Mouse (Mus musculus): ENCODE measurements around the gene Stk38.
"Not testable (repeated sequence)": the region's sequence is repeated elsewhere in the genome, so short reads cannot be mapped to it uniquely, and the experiment has no call there.

The Stk38 gene

DNA sequence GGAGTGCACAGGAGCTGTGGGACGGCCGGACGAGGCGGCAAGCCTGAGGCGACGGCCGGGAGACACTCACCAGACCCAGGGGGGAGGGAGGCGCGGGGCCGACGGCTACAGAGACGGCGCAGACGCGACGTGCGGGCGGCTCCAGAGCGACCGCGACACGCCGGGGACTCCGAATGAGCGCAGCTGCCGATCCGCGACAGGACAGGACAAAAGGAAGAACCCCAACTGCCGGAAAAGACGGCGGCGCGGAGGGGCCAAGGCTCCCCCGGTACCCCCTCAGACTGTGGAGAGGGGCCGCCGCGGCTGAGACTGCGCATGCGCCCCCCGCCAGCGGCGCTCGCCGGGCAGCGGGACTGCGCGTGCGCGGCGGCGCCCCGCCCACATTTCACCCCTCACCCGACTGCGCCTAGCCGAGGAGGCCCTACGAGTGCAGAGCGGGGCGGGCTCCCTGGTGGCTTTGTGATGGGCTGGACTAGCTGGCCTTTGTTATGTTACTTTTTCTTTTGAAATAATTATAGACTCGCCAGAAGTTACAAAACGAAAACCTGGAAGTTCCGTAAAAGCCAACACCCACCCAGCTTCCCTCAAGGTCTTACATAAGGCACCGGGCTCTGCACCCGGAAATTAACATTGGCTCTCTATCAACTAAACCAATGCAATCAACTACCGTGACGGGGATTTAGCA, at the start of gene Stk38:
TSS of gene Stk38 (minus strand) at position 355 of the 685 bp plus-strand sequence.
- DNase-seq (ENCODE audit: low read depth, low spot score): peak; percentile 57

DNA sequence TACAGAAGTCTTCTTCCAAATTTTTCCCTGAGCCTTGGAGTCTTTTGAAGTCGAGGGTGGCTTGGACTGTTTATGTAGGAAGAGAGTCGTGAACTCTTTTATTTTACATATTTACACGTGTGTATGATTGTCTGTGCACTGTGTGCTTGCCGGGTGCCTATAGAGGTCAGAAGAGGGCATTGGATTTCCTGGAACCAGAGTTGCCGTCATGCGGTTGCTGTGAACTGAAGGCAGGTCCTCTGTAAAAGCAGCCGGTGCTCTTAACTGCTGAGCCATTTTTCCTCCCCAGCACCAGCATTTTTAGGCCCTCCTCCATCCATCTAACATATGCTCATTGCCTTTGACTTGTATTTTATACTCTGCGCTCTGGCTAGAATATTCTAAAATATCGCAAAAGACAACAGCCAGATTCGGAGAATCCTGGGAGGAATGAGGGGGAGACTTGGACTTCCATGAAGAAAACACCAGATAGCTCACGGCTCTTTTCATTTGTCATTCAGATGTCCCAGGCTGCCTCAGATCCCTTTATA, 49.6 kb upstream of the Stk38 start:
- no peak for DNase-seq (ENCODE audit: low read depth, low spot score)

DNA sequence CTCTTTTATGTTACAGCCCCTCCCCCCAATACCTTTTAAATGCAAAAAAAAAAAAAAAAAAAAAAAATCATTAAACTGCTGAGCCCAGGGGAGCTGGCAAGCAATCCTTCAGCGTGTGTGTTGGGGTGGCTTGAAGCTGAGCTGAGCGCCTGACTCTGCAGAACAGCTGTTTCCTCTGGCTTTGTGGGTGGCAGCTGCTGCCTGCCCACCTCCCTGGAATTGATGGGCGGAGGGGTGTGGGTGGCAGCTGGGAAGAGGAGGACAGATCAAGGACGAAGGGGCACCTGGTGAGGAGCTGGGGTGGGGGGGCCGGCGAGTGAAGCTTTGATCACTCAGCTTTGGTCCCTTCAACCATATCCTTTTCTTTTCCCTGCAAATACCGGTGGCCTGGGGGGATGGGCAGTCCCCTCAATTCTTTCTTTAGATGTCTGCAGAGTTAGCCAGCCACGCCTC, 48.9 kb upstream of the Stk38 start:
- no peak for DNase-seq (ENCODE audit: low read depth, low spot score)

GRCm38 (mm10) chr17:29056207-29056606, 48.4 kb upstream of the Stk38 start:
- no peak for DNase-seq (ENCODE audit: low read depth, low spot score)

- DNase-seq (ENCODE audit: low read depth, low spot score): no peak
Measured at GRCm38 (mm10) chr17:29055586-29055985, 47.8 kb upstream of the Stk38 start.

- DNase-seq (ENCODE audit: low read depth, low spot score): no peak
Measured at GRCm38 (mm10) chr17:29054429-29054828, 46.6 kb upstream of the Stk38 start.

GRCm38 (mm10) chr17:29053841-29054240, 46.0 kb upstream of the Stk38 start:
- no peak for DNase-seq (ENCODE audit: low read depth, low spot score)

DNA sequence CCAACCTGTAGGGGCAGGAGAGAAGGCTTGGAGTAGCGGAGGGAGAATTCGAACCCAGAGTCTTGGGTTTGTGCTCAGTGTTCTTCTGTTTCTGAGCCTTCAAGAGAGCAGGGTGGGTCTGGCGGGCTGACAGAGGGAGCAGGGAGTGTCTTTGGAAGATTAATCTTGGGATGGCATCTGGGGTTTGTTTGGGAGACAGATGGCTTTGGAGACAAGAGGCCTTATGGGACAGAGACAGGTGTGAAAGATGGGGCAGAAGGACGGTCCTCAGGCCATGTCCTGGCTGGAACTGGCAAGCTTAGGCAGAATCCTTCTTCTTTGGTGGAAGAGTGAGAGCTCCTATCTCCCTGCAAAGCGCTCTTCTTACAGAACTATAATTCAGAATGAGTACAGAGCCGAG, 45.3 kb upstream of the Stk38 start:
- DNase-seq (ENCODE audit: low read depth, low spot score): no peak

- no peak for DNase-seq (ENCODE audit: low read depth, low spot score)
Measured at GRCm38 (mm10) chr17:29050791-29051190, 43.0 kb upstream of the Stk38 start.

DNA sequence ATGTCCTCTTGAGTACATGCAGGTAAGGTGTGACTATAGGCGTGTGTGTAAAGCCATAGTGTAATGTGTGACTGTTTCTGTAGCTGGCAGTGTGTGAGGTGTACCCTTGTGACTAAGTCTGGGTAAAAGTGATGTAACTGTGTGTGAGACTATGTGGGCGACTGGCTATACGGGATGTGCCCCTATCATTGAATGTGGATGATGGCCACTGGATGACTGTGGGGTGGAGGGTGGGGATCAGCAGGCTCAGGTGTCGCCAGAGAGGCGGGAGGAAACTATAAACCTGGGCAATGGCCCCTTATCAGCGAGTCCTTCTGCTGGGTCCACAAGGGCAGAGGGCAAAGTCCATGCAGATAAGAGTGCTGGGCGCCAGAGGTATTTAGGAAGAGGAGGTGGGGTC, 42.1 kb upstream of the Stk38 start:
- DNase-seq (ENCODE audit: low read depth, low spot score): no peak

GRCm38 (mm10) chr17:29049508-29049889, 41.7 kb upstream of the Stk38 start:
- DNase-seq (ENCODE audit: low read depth, low spot score): no peak

DNA sequence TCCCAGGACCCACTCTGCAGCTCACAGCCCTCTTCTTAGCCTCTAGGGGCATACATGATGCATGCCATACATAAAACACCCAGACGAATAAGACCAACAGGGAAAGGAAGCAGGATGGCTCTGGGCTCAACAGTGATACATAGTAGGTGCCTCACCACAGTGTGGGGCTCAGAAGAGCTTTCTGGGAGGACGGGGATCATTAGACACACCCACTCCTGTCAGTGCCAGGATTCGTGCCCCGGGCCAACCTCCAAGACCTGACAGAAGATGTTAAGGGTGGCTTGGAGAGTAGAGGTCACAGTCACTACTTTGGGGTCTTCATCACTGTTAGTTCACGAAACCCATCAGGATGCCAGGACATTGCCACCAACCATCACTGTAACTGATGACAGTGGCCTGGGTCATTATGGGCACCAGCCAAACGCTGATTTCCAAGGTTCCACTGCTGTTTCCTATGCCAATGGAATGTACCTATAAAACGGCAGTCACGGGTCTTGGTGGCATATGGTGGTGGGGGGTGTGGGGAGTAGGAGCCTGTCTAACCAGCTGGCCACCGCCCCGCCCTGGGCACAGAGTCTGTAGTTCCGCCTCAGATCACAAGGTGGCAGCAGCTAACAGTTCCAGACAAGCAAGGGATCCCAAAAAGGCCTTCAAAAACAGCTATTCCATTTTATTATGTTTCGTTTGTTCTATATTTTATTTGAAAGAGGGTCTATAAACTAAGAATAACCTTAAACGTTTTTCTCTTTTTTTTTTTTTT, 41.1 kb upstream of the Stk38 start:
- DNase-seq (ENCODE audit: low read depth, low spot score): peak; percentile 64

DNA sequence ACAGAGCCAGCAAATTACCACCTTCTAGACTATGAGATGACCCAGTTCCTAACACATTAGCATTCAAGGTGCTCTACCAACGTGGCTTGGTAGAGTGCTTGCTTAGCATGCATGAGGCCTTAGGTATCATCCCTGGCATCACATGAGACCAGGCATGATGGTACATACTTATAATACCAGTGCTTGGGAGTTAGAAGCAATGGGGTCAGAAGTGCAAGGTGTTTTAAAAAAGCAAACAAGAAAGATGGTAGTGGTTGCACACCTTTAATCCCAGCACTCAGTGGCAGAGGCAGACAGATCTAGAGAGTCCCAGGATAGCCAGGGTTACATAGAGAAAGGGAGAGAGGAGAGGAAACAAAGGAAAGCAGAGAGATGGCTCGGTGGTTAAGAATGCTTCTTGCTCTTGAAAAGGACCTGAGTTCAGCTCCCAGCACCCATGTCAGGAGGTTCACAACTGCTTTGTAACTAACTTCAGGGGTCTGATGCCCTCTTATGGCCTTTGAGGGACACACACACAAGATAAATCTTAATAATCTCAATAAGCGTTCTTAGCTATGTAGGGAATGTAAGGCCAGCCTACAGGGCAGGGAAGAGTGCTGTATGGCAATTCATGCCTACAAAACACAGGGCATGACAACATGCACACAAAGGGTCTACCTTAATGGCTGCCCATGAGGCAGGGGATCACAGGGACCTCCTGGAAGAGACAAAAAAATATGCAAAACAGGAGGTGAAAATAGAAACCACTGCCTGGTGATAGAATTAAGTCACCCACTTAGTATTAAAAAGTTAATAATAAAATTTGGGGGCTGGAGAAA, 40.1 kb upstream of the Stk38 start:
- no peak for DNase-seq (ENCODE audit: low read depth, low spot score)

GRCm38 (mm10) chr17:29046863-29047262, 39.1 kb upstream of the Stk38 start:
- DNase-seq (ENCODE audit: low read depth, low spot score): no peak

DNA sequence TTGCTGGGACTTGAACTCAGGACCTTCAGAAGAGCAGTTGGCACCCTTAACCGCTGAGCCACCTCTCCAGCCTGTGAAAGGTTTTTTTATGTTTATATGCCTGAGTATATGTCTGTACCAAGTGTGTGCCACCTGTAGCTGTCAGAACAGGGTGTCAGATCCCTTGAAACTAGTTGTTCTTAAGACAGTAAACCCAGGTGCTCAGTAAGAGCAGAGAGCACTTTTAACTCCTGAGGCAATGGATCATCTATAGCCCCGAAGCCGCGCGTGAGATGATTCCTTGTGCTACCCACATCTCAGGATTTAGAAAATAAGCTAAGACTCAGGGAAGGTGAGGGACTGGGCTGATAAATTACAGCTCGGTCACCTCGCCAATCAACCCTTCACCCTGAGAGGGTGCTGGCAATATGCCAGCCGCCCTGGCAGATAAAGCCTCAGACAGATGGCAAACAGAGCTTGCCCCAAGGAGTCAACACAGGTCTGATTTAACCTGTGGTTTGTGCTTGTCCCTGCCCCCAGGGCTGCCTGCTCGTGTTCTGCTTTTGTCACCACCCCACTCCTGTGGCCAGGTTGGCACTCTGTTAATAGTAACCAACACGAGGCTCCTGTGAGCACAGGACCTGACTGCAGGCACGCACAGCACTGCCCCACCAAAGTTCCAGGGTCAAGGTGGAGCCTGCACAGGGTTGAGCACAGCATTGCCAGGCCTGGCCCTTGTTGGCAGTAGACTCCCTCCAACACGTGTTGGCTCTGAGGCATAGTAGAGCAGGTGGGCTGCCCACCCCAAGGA, 38.1 kb upstream of the Stk38 start:
- DNase-seq (ENCODE audit: low read depth, low spot score): no peak

- DNase-seq (ENCODE audit: low read depth, low spot score): no peak
Measured at GRCm38 (mm10) chr17:29044925-29045319, 37.1 kb upstream of the Stk38 start.

DNA sequence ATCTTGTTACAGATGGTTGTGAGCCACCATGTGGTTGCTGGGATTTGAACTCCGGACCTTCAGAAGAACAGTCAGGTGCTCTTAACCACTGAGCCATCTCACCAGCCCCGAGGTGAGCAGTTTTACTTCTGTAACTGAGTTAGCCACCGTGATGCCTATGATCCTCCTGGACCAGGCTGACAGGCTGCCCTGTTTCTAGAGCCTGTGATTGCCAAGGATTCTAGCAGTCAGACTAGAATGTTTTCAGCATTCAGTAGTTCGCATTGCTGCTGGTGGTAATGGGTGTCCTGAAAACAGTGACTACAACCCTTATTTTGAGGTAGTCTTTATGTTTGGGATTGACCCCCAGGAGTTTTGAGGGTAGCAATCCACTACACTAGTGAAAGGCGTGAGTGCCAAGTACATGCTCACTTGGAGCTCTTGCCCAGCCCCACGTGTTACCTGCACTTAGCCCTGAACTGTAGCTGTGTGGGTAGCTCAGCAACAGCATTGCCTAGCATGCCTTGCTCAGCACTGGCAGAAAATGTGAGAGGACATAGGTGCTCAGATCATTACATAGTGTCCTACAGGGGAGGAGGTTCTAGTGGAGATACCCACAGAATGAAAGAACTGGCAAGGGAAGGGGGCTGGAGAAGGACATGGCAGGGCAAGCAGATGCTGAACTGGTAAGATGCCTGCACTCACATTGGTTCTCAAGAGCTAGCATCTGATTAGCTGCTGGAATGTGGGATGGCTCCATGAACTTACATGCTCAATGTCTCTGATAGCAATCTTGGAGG, 36.5 kb upstream of the Stk38 start:
- no peak for DNase-seq (ENCODE audit: low read depth, low spot score)

DNA sequence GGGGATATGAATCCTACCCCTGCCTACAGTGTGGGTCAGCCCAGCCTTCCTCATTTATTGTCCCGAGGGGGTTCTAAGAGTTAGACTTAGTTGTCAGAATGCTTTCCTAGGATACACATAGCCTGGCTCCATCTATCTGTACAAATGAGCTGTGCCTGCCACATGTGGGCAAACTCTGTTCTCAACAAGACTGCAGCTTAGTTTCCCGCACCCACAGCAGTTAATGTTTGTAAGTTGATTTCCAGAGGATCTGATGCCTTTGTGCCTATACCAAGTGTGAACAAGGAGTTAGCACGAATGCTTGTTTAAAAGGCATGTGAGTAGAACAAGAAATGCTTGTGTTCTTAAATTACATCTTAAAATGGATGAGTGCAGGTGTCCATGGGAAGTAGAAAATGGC, 35.8 kb upstream of the Stk38 start:
- DNase-seq (ENCODE audit: low read depth, low spot score): no peak

DNA sequence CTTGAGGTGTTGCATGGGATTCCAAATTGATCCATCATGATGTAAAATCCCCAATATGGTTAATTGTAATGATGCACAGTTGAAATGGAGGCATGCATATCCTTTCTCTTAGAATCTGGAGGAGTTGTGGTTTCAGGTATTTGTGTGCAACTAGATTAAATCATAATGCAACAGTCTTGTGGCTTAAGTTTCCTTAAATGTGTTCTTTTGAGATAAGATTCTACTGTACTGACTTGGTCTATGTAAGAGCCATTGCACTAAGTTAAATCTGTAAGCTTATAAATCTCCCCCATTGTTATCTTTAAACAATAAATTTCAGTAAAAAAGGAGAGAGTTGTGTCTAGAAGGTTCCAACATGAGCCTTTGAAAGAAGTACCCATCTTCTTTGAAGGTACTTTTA, 34.8 kb upstream of the Stk38 start:
- DNase-seq (ENCODE audit: low read depth, low spot score): no peak

- not testable (repeated sequence) for DNase-seq (ENCODE audit: low read depth, low spot score)
Measured at GRCm38 (mm10) chr17:29041632-29042031, 33.8 kb upstream of the Stk38 start.
